Comparison of ENCODE assay signal across 9 mouse cellular contexts in genomic region chr13:53472614-53473124, GRCm38 (mm10). TPM values are rescaled to one million over a fixed set of nuclear protein-coding genes. Genes with fewer than 3 reads are reported as not detected.
DNase-seq lines count a peak whose midpoint lies in the region; ATAC-seq lines count a peak whose summit lies in the region.
"Had no signal": no experiment of that assay in that cellular context is flagged by ENCODE, and none has a peak within 500 bp of the region (broad histone marks: within the 10 kb centered on the region; RNA-seq: fewer than 3 reads in every experiment).

Gene Msx2 (minus strand): TSS chr13:53473074.

- WGBS in hindbrain, embryonic 14.5 days, result 1% methylated on average over 35 of the region's 38 CpGs

- H3K27me3 ChIP-seq in hindbrain, embryonic 14.5 days (ENCODE audit: control insufficient read depth, insufficient read depth, low read length), result peaks cover 100% of the 10 kb centered on the region

- H3K9ac ChIP-seq in hindbrain, embryonic 14.5 days, result peak within 1 kb of the TSS; percentile 44

- DNase-seq in adrenal gland, adult 8-10 months, result peak; percentile 69
- peak; percentile 40 for DNase-seq in cerebellum, adult 9-11 months
- peak; percentile 4 to 41 for DNase-seq in frontal cortex, adult 2 months (ENCODE audit: extremely low spot score in 1 of 2, low spot score in 1 of 2)
- DNase-seq in hindbrain, embryonic 14.5 days (ENCODE audit: low spot score), result peak; percentile 75
- DNase-seq in left cerebral cortex, postnatal 10 days (ENCODE audit: extremely low spot score in 1 of 2, low spot score in 2 of 2), result peak; percentile 10 to 72
- DNase-seq in mesoderm, embryonic 11.5 days (ENCODE audit: low read depth, low spot score), result peak; percentile 86
- peak; percentile 64 for DNase-seq in testis, postnatal 10 days (ENCODE audit: low spot score)
- no peak for DNase-seq in spleen, postnatal 14 days (ENCODE audit: low spot score in 2 of 2)

- peak; percentile 92 for ATAC-seq in hindbrain, embryonic 14.5 days (ENCODE audit: low FRiP score)

- no peak within 1 kb of the TSS for H3K27ac ChIP-seq in hindbrain, embryonic 14.5 days

- H3K4me1 ChIP-seq in hindbrain, embryonic 14.5 days (replicated peaks; ENCODE audit: control insufficient read depth, insufficient read depth, low read length), result peaks cover 9% of the 10 kb centered on the region

- H3K4me3 ChIP-seq in hindbrain, embryonic 14.5 days (replicated peaks; ENCODE audit: low read length), result peak within 1 kb of the TSS; percentile 43

- no peaks in the 10 kb centered on the region for H3K36me3 ChIP-seq in hindbrain, embryonic 14.5 days (replicated peaks; ENCODE audit: control insufficient read depth, insufficient read depth)

- peak within 1 kb of the TSS; percentile 77 for H3K4me2 ChIP-seq in hindbrain, embryonic 14.5 days (replicated peaks)

- intact Hi-C loops in left cerebral cortex, postnatal 10 days (cut with DNase I), result no loop called here

- H3K9me3 ChIP-seq in hindbrain, embryonic 14.5 days (ENCODE audit: control insufficient read depth, low read length), result no peaks in the 10 kb centered on the region

RNA-seq across cellular contexts. Expression of gene Msx2, which starts in this region (rescaled TPM):
- 1 to 10 TPM; 1.2 to 1.5 (median 1.4) TPM for total RNA-seq in adrenal gland, adult 8-10 months (2022)
- 0.40 and 0.66 TPM in 2 replicates for polyA plus RNA-seq in frontal cortex, adult 2 months (2012; rRNA removed)
- 1.9 and 2.9 TPM in 2 replicates for polyA plus RNA-seq in hindbrain, embryonic 14.5 days (2014; fragmentation: Nextera tagmentation; extraction: Ambion mirVana)
- under 1 TPM; 0.30 to 0.59 TPM for total RNA-seq in left cerebral cortex, postnatal 10 days (2021)
- total RNA-seq: gastrocnemius, postnatal 36 days had no signal

Comparison
In these comparisons a context has a peak if more than half of its experiments do, and no peak if none do; other contexts are left out.
1. Peak in DNase-seq in frontal cortex, adult 2 months; RNA of the gene not detected or under 1 TPM.
2. Peak in DNase-seq in left cerebral cortex, postnatal 10 days; RNA of the gene not detected or under 1 TPM.
3. DNase-seq: peak in adrenal gland, adult 8-10 months (single experiment), cerebellum, adult 9-11 months (single experiment), hindbrain, embryonic 14.5 days (single experiment), mesoderm, embryonic 11.5 days (single experiment) and testis, postnatal 10 days (single experiment); none in spleen, postnatal 14 days (0 of 2).